Mouse (Mus musculus): Measurements from ENCODE around the gene Slco2a1.

Slco2a1 gene

GRCm38 (mm10) chr9:102988462-102988861 is at the start of gene Slco2a1:
Slco2a1 (plus strand) TSS chr9:102988712.
- DNase-seq (ENCODE audit: low spot score in 2 of 2), result no peak

- DNase-seq (ENCODE audit: low spot score in 2 of 2), result no peak
Observed at GRCm38 (mm10) chr9:102942221-102942620, 46.3 kb upstream of the Slco2a1 start.

GRCm38 (mm10) chr9:102944891-102945290 is 43.6 kb upstream of the Slco2a1 start:
- no peak for DNase-seq (ENCODE audit: low spot score in 2 of 2)

- no peak for DNase-seq (ENCODE audit: low spot score in 2 of 2)
Observed at GRCm38 (mm10) chr9:102946469-102947015, 42.0 kb upstream of the Slco2a1 start.

- no peak for DNase-seq (ENCODE audit: low spot score in 2 of 2)
Observed at GRCm38 (mm10) chr9:102948706-102949105, 39.8 kb upstream of the Slco2a1 start.

GRCm38 (mm10) chr9:102951091-102951994 is 37.2 kb upstream of the Slco2a1 start:
- no peak for DNase-seq (ENCODE audit: low spot score in 2 of 2)

GRCm38 (mm10) chr9:102955866-102956265 is 32.6 kb upstream of the Slco2a1 start:
- no peak for DNase-seq (ENCODE audit: low spot score in 2 of 2)

GRCm38 (mm10) chr9:102958703-102959102 is 29.8 kb upstream of the Slco2a1 start:
- no peak for DNase-seq (ENCODE audit: low spot score in 2 of 2)

GRCm38 (mm10) chr9:102961356-102962092 is 27.0 kb upstream of the Slco2a1 start:
- no peak for DNase-seq (ENCODE audit: low spot score in 2 of 2)

- no peak for DNase-seq (ENCODE audit: low spot score in 2 of 2)
Observed at GRCm38 (mm10) chr9:102962093-102962788, 26.3 kb upstream of the Slco2a1 start.

GRCm38 (mm10) chr9:102963321-102963720 is 25.2 kb upstream of the Slco2a1 start:
- no peak for DNase-seq (ENCODE audit: low spot score in 2 of 2)

- no peak for DNase-seq (ENCODE audit: low spot score in 2 of 2)
Observed at GRCm38 (mm10) chr9:102964644-102965043, 23.9 kb upstream of the Slco2a1 start.

- no peak for DNase-seq (ENCODE audit: low spot score in 2 of 2)
Observed at GRCm38 (mm10) chr9:102972393-102973050, 16.0 kb upstream of the Slco2a1 start.

- DNase-seq (ENCODE audit: low spot score in 2 of 2), result no peak
Observed at GRCm38 (mm10) chr9:102975887-102976286, 12.6 kb upstream of the Slco2a1 start.

GRCm38 (mm10) chr9:102977090-102977489 is 11.4 kb upstream of the Slco2a1 start:
- DNase-seq (ENCODE audit: low spot score in 2 of 2), result no peak

- DNase-seq (ENCODE audit: low spot score in 2 of 2), result no peak
Observed at GRCm38 (mm10) chr9:102977791-102978492, 10.6 kb upstream of the Slco2a1 start.

- no peak for DNase-seq (ENCODE audit: low spot score in 2 of 2)
Observed at GRCm38 (mm10) chr9:102979011-102979700, 9.4 kb upstream of the Slco2a1 start.

GRCm38 (mm10) chr9:102979956-102980355 is 8.6 kb upstream of the Slco2a1 start:
- DNase-seq (ENCODE audit: low spot score in 2 of 2), result no peak

GRCm38 (mm10) chr9:102980420-102980819 is 8.1 kb upstream of the Slco2a1 start:
- no peak for DNase-seq (ENCODE audit: low spot score in 2 of 2)

GRCm38 (mm10) chr9:102981791-102982190 is 6.7 kb upstream of the Slco2a1 start:
- no peak for DNase-seq (ENCODE audit: low spot score in 2 of 2)
